Mouse (Mus musculus): ENCODE data around the gene Etl4.

Etl4 gene

GRCm38 (mm10) chr2:20520099-20520475 lies 610.5 kb downstream of the Etl4 start:
- peak; percentile 6 for DNase-seq (ENCODE audit: low spot score)

GRCm38 (mm10) chr2:20520636-20521595 lies 611.3 kb downstream of the Etl4 start:
- DNase-seq (ENCODE audit: low spot score) = peak; percentile 16

- DNase-seq (ENCODE audit: low spot score) = no peak
These were observed 612.2 kb downstream of the Etl4 start for GRCm38 (mm10) chr2:20521686-20522285.

GRCm38 (mm10) chr2:20523636-20524035 lies 614.1 kb downstream of the Etl4 start:
- DNase-seq (ENCODE audit: low spot score) = no peak

GRCm38 (mm10) chr2:20525879-20526593 lies 616.5 kb downstream of the Etl4 start:
- no peak for DNase-seq (ENCODE audit: low spot score)

GRCm38 (mm10) chr2:20526856-20527255 lies 617.3 kb downstream of the Etl4 start:
- DNase-seq (ENCODE audit: low spot score) = no peak

GRCm38 (mm10) chr2:20532623-20533022 lies 623.0 kb downstream of the Etl4 start:
- no peak for DNase-seq (ENCODE audit: low spot score)

- no peak for DNase-seq (ENCODE audit: low spot score)
These were observed 628.2 kb downstream of the Etl4 start for GRCm38 (mm10) chr2:20537785-20538184.

- DNase-seq (ENCODE audit: low spot score) = no peak
These were observed 629.3 kb downstream of the Etl4 start for GRCm38 (mm10) chr2:20538871-20539270.

GRCm38 (mm10) chr2:20541261-20541660 lies 631.7 kb downstream of the Etl4 start:
- DNase-seq (ENCODE audit: low spot score) = no peak

GRCm38 (mm10) chr2:20542286-20542685 lies 632.7 kb downstream of the Etl4 start:
- no peak for DNase-seq (ENCODE audit: low spot score)

GRCm38 (mm10) chr2:20545624-20546023 lies 636.0 kb downstream of the Etl4 start:
- DNase-seq (ENCODE audit: low spot score) = no peak

- DNase-seq (ENCODE audit: low spot score) = no peak
These were observed 637.1 kb downstream of the Etl4 start for GRCm38 (mm10) chr2:20546496-20547348.

GRCm38 (mm10) chr2:20547349-20547677 lies 637.7 kb downstream of the Etl4 start:
- DNase-seq (ENCODE audit: low spot score) = no peak

GRCm38 (mm10) chr2:20547686-20548624 lies 638.4 kb downstream of the Etl4 start:
- DNase-seq (ENCODE audit: low spot score) = no peak

GRCm38 (mm10) chr2:20549065-20549464 lies 639.5 kb downstream of the Etl4 start:
- DNase-seq (ENCODE audit: low spot score) = no peak

- no peak for DNase-seq (ENCODE audit: low spot score)
These were observed 640.4 kb downstream of the Etl4 start for GRCm38 (mm10) chr2:20549996-20550395.

- DNase-seq (ENCODE audit: low spot score) = no peak
These were observed 646.1 kb downstream of the Etl4 start for GRCm38 (mm10) chr2:20555706-20556105.

GRCm38 (mm10) chr2:20559083-20559482 lies 649.5 kb downstream of the Etl4 start:
- no peak for DNase-seq (ENCODE audit: low spot score)

- DNase-seq (ENCODE audit: low spot score) = no peak
These were observed 650.1 kb downstream of the Etl4 start for GRCm38 (mm10) chr2:20559723-20560122.

GRCm38 (mm10) chr2:20560581-20560980 lies 651.0 kb downstream of the Etl4 start:
- no peak for DNase-seq (ENCODE audit: low spot score)

All from ovary, postnatal 36 days (tissue).